Mouse (Mus musculus): ENCODE measurements at regions not wholly inside any gene's neighbourhood (a gene's known extent, or its start where the extent isn't known, plus 50 kb on each side); places are given as distances from the start of the nearest gene placed in this dataset.

DNA sequence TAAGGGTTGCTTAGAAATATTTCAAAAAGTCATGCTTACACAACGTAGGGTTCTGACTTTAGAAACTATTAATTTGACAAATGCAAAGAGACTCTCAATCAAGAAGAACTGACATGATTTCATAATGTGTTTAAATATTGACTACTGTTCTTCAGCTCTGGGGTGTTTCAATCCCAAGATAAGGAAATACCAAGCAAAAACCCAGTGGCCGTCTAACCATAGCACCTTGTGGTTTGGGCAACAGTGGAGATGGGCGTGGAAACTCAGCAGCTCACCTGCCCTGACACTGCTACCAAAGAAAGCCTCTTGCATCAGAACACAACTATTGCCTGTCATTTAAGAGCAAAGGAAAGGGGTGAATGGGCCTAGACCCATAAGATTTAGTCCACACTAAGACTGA, 119.9 kb downstream of the Foxa2 start:
- DNase-seq (ENCODE audit: low spot score), result no peak

GRCm38 (mm10) chr2:147907341-147907740, 139.4 kb downstream of the Foxa2 start:
- no peak for DNase-seq (ENCODE audit: low spot score)

GRCm38 (mm10) chr2:147905759-147906740, 140.7 kb downstream of the Foxa2 start:
- DNase-seq (ENCODE audit: low spot score), result no peak

- no peak for DNase-seq (ENCODE audit: low spot score)
Observed at GRCm38 (mm10) chr2:147905118-147905517, 141.7 kb downstream of the Foxa2 start.

- no peak for DNase-seq (ENCODE audit: low spot score)
Observed at GRCm38 (mm10) chr2:147899236-147899635, 147.5 kb downstream of the Foxa2 start.

- DNase-seq (ENCODE audit: low spot score), result peak; percentile 20
Observed at GRCm38 (mm10) chr2:147895691-147896090, 151.1 kb downstream of the Foxa2 start.

- no peak for DNase-seq (ENCODE audit: low spot score)
Observed at GRCm38 (mm10) chr2:147894213-147894612, 152.6 kb downstream of the Foxa2 start.

GRCm38 (mm10) chr2:147886191-147886590, 160.6 kb downstream of the Foxa2 start:
- DNase-seq (ENCODE audit: low spot score), result no peak

DNA sequence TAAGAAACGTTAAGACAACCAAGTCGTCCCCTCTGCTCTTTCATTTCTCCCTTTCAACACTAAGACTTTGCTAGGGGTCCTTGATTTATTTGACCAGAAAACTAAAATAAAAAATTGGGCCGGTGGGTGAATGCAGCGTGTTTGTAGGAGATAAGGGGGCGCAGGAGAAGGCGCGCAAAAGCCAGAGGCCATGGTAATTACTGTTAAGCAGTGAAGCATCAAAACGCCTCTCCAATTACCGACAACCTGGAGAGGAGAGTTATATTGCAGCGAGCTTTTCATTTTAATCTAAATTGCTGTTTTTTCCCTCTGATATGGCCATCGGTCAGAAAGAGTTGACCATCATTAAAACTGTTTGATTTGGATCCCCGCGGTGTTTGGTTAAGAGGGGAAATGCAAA, 168.9 kb downstream of the Foxa2 start:
- DNase-seq (ENCODE audit: low spot score), result no peak

DNA sequence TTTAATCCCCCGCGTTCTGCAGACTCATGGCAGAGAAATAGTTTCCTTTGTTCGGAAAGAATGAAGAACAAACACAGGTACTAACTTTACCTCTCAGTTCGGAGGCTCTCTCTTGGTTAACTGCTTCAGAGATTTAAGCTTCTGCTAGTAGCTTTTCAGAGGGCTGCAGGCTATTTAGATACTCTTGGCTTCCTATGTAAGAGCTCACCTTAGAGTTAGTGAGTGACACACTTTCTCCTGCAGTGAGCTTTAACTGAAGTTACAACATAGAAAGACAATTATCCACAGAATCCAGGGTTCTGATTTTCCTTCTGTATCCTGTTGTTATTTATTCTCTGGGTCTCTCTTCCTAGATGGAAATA, 169.2 kb downstream of the Foxa2 start:
- DNase-seq (ENCODE audit: low spot score), result no peak

DNA sequence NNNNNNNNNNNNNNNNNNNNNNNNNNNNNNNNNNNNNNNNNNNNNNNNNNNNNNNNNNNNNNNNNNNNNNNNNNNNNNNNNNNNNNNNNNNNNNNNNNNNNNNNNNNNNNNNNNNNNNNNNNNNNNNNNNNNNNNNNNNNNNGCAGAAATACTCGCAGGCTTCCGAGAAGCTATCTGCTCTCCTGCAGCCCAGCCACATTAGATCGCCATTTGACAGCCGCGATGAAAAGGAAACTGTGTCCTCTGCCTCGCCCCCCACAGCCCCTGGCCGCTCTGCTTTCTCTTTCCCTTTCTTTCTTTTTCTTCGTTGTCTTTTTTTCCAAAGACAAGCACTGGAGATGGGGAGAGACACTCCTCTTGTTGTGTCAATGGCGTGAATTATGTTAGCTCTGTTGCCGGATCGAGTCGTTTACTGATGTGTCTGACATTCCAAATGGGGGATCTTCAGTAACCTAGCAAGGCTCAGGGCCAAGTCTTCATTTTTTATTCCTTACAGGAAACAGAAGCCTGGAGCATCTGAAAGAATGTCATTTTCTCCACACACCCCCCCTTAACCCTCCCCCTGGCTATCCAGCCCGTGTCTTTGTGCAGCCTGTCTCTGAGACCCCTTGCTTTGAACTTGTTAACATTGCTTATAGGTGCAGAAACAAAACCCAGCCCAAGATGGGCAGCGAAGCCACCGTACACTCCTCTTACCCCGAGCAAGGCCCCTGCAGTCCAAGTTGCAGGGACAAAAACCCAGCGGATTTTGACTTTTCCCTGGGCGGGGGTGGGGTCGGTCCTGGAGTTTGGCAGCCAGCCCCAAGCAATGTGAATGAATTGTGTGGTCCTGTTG, 169.8 kb downstream of the Foxa2 start:
- no peak for DNase-seq (ENCODE audit: low spot score)

DNA sequence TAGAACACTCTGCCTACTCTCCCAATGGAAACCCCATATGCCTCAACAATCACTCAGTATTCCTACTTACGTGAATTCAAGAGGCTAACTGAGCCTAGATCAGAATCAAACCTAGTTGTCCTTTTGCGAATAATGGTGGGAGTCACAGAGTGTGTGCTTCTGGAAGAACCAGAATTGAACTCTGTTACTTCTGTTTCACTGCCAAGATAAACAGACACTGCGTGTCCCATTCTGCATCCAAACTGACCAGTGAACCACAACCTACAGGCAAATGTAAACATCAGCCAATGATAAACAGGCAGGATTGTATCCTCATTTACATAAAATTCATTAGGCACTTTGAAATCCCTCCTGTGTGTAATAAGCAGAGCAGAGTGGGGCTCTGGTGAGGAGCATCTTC, 173.8 kb downstream of the Foxa2 start:
- no peak for DNase-seq (ENCODE audit: low spot score)

GRCm38 (mm10) chr2:147851186-147851802, 195.5 kb downstream of the Foxa2 start:
- no peak for DNase-seq (ENCODE audit: low spot score)

- no peak for DNase-seq (ENCODE audit: low spot score)
Observed at GRCm38 (mm10) chr2:147846968-147847749, 199.6 kb downstream of the Foxa2 start.

- DNase-seq (ENCODE audit: low spot score), result no peak
Observed at GRCm38 (mm10) chr2:147845256-147845655, 201.5 kb downstream of the Foxa2 start.

- DNase-seq (ENCODE audit: low spot score), result no peak
Observed at GRCm38 (mm10) chr2:147840936-147841335, 205.8 kb downstream of the Foxa2 start.

DNA sequence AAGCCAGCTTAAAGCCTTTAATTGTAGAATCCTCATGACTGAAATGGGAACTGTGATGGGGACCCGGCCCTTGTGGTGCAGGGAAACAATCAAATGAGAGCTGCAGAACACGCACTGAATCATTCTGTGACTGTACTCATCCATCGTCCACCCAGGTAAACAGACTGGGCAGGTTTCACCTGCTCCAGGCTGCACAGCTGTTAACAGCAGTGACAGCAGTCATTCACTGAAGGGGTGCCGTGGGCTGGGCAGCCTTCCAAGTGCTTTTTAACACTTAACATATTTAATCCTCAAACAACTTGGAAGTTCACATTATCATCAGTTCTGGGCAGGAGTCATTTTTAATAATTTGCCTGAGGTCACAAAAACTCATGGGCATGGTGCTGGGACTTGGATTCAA, 208.2 kb downstream of the Foxa2 start:
- no peak for DNase-seq (ENCODE audit: low spot score)

GRCm38 (mm10) chr2:147830551-147830950, 216.2 kb downstream of the Foxa2 start:
- DNase-seq (ENCODE audit: low spot score), result no peak

DNA sequence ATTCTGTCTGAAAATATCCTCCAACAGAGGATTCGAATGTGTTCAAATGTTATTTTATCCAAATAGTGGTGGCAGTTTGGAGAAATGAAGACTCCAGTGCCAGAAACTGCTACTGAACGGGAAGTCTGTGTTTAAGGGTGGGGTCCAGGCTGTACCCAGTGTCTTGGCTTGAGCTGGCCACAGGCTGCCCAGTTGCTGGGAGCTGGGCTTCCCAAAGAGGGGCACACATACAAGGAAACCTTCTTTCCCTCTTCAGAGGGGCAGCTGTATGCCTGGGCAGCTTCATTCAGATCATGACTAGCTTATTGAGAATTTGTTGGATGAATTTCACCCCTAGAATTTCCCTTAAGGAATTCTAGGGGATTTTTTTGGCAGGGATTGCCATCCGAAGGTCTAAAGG, 229.8 kb downstream of the Foxa2 start:
- DNase-seq (ENCODE audit: low spot score), result no peak

DNA sequence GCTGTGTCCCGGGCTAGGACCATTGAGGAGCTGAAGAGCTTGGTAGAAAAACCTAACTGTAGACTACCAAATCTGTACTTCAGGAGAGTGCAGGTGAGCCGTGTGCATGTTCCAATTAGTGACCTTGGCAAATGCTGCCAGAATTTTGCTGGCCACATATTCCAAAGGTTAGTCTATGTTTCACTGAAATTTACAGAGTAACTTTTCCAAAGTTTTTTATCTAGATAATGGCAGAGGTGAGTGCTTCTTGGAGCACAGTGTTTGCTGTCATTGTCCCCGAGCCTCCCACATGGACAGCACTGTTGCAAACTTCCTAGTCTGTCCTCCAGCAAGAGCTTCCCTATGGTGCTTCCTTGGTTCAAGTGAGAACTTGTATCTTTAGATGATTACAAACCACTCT, 232.5 kb downstream of the Foxa2 start:
- no peak for DNase-seq (ENCODE audit: low spot score)

- no peak for DNase-seq (ENCODE audit: low spot score)
Observed at GRCm38 (mm10) chr2:147813516-147813915, 233.3 kb downstream of the Foxa2 start.
